Mouse (Mus musculus) neural tube, embryonic 13.5 days (tissue): ENCODE results near the gene Rps7. TPM values are rescaled to one million over a fixed set of nuclear protein-coding genes. Genes with fewer than 3 reads are reported as not detected.

Experiments
- ATAC-seq: fragments of 200-750 bp; cut with Nextera tagmentation; 2 replicates; pipeline ENCODE4 v1.8.0; 2017; ENCODE audit warnings: low read depth, mild to moderate bottlenecking, moderate TSS enrichment, moderate library complexity
- H3K27ac ChIP-seq: fragments of 300-500 bp; sonication (generic); replicated peaks from 2 replicates; pipeline ENCODE4 v1.5.1; 2015; ENCODE audit warnings: moderate library complexity, mild to moderate bottlenecking, inconsistent platforms
- H3K27me3 ChIP-seq: fragments of 300-500 bp; sonication (generic); 2 replicates; pipeline ENCODE4 v1.6.1; 2015; ENCODE audit warnings: mild to moderate bottlenecking, inconsistent platforms
- H3K36me3 ChIP-seq: fragments of 300-500 bp; sonication (generic); 2 replicates; pipeline ENCODE4 v1.6.1; 2015; ENCODE audit warnings: mild to moderate bottlenecking, inconsistent platforms
- H3K4me1 ChIP-seq: fragments of 300-500 bp; sonication (generic); replicated peaks from 2 replicates; pipeline ENCODE4 v1.6.1; 2015; ENCODE audit warnings: inconsistent platforms
- H3K4me2 ChIP-seq: fragments of 300-500 bp; sonication (generic); 2 replicates; pipeline ENCODE4 v1.6.1; 2015; ENCODE audit warnings: inconsistent platforms, mild to moderate bottlenecking, moderate library complexity
- H3K4me3 ChIP-seq: fragments of 300-500 bp; sonication (generic); 2 replicates; pipeline ENCODE4 v1.5.1; 2015; ENCODE audit warnings: mild to moderate bottlenecking, inconsistent platforms
- H3K9ac ChIP-seq: fragments of 300-500 bp; sonication (generic); 2 replicates; pipeline ENCODE4 v1.6.1; 2015; ENCODE audit warnings: moderate library complexity, mild to moderate bottlenecking, inconsistent platforms
- H3K9me3 ChIP-seq: fragments of 300-500 bp; sonication (generic); 2 replicates; pipeline ENCODE4 v1.6.1; 2016; ENCODE audit warnings: inconsistent platforms
- WGBS: fragments of 180-500 bp; shearing (Covaris S2); methylation state at CpG from one replicate; pipeline ENCODE4 v1.1.7; 2015; 5-methylcytosine and 5-hydroxymethylcytosine counted together
- polyA plus RNA-seq: library from polyadenylated mRNA; unstranded; fragments of >200 nt; fragmentation: Nextera tagmentation; extraction: Ambion mirVana; gene quantifications from 2 replicates; pipeline ENCODE4 v1.2.1, GENCODE M21; 2015

Gene Rps7
- polyA plus RNA-seq, 1 experiment from 2014 or later, result 517 TPM

- H3K27ac ChIP-seq, result peak overlapping the region; percentile 87
- H3K27me3 ChIP-seq, result no peaks in the 10 kb centered on the region
- H3K36me3 ChIP-seq, result no peaks in the 10 kb centered on the region
- peak; percentile 76 for ATAC-seq
- WGBS, result 38% methylated on average over 17 of the region's 17 CpGs
- H3K4me2 ChIP-seq, result peak overlapping the region; percentile 35
- peak overlapping the region; percentile 1; the same call in 1 of the 2 replicates for H3K4me3 ChIP-seq
- H3K9me3 ChIP-seq, result no peaks in the 10 kb centered on the region
- peaks cover 20% of the 10 kb centered on the region for H3K4me1 ChIP-seq
- H3K9ac ChIP-seq, result peak overlapping the region; percentile 41
These were observed 28.0 kb downstream of the Rps7 start for GRCm38 (mm10) chr12:28607546-28608305.

- ATAC-seq, result no peak
- Histone ChIP-seq H3K27me3 (no peaks in the 10 kb centered on the region), H3K4me1 (peaks cover 30% of the 10 kb centered on the region), H3K9ac (no peak overlapping the region), H3K4me2 (no peak overlapping the region), H3K4me3 (no peak overlapping the region), H3K27ac (no peak overlapping the region), H3K36me3 (no peaks in the 10 kb centered on the region), H3K9me3 (no peaks in the 10 kb centered on the region)
- WGBS, result 53% methylated on average over 1 of the region's 1 CpGs
These were observed 32.3 kb downstream of the Rps7 start for GRCm38 (mm10) chr12:28603494-28603893.

GRCm38 (mm10) chr12:28602259-28602658 lies 33.5 kb downstream of the Rps7 start:
- Histone ChIP-seq H3K4me2 (no peak overlapping the region), H3K27me3 (no peaks in the 10 kb centered on the region), H3K36me3 (no peaks in the 10 kb centered on the region), H3K27ac (no peak overlapping the region), H3K4me3 (no peak overlapping the region), H3K9ac (no peak overlapping the region), H3K9me3 (no peaks in the 10 kb centered on the region), H3K4me1 (peaks cover 28% of the 10 kb centered on the region)
- ATAC-seq, result no peak
- WGBS, result 18% methylated on average over 4 of the region's 4 CpGs

DNA sequence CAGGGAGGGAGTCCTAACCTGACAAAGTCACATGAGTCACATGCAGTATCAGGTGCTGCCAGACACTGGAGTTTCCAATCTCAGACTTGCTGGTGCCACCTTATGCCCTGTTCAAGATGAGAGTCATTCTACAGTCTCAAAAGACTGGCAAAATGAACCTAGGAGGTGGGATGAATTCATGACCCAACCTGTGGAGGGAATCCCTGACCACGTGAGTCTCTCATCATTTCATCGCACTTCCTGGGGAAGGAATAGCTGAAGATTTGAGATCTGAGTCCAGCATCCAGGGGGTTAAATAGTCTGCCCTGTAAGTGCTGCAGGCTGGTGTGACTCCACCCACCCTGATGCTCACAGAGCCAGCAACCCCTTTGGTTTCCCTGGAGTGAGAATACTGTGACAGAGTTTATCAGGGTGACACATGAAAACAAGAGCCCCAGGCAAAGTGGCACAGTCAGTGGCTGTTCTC lies 37.2 kb downstream of the Rps7 start:
- no peaks in the 10 kb centered on the region for H3K9me3 ChIP-seq
- no peaks in the 10 kb centered on the region for H3K36me3 ChIP-seq
- H3K27me3 ChIP-seq, result no peaks in the 10 kb centered on the region
- no peak overlapping the region for H3K4me3 ChIP-seq
- ATAC-seq, result peak; percentile 48; the same call in 1 of the 2 replicates
- H3K4me2 ChIP-seq, result no peak overlapping the region
- no peak overlapping the region for H3K27ac ChIP-seq
- peaks cover 23% of the 10 kb centered on the region for H3K4me1 ChIP-seq
- H3K9ac ChIP-seq, result no peak overlapping the region
- WGBS, result 54% methylated on average over 2 of the region's 2 CpGs

DNA sequence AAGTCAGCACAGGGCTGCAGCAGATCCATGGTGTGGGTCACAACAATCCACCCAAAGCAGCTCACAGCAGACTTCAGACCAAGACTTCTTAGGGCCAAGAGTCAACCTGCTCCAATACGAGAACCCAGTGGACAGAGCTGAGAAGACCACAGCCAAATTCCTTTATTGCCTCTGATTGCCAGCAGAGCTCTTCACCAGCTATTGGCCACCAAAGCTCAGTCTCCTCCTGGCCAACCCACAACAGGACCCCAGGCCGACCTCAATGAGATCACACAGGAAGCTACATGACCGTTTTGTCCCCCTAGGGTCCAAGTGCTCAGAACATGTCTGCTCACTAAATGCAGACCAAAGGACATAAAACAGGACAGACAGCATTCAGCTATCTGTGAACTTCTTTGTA lies 37.6 kb downstream of the Rps7 start:
- Histone ChIP-seq H3K27me3 (no peaks in the 10 kb centered on the region), H3K9ac (no peak overlapping the region), H3K36me3 (no peaks in the 10 kb centered on the region), H3K4me3 (no peak overlapping the region), H3K9me3 (no peaks in the 10 kb centered on the region), H3K4me1 (peaks cover 23% of the 10 kb centered on the region), H3K27ac (no peak overlapping the region), H3K4me2 (no peak overlapping the region)
- no peak for ATAC-seq
- 59% methylated on average over 3 of the region's 3 CpGs for WGBS

- H3K9ac ChIP-seq, result no peak overlapping the region
- ATAC-seq, result no peak
- no peak overlapping the region for H3K4me3 ChIP-seq
- peaks cover 27% of the 10 kb centered on the region for H3K4me1 ChIP-seq
- no peaks in the 10 kb centered on the region for H3K27me3 ChIP-seq
- no peaks in the 10 kb centered on the region for H3K9me3 ChIP-seq
- H3K36me3 ChIP-seq, result no peaks in the 10 kb centered on the region
- H3K4me2 ChIP-seq, result no peak overlapping the region
- no peak overlapping the region for H3K27ac ChIP-seq
- WGBS, result 64% methylated on average over 9 of the region's 9 CpGs
These were observed 38.1 kb downstream of the Rps7 start for GRCm38 (mm10) chr12:28597699-28598098.

GRCm38 (mm10) chr12:28596851-28597250 lies 38.9 kb downstream of the Rps7 start:
- no peak overlapping the region for H3K27ac ChIP-seq
- no peak overlapping the region for H3K4me3 ChIP-seq
- H3K27me3 ChIP-seq, result no peaks in the 10 kb centered on the region
- H3K36me3 ChIP-seq, result no peaks in the 10 kb centered on the region
- no peaks in the 10 kb centered on the region for H3K9me3 ChIP-seq
- H3K4me2 ChIP-seq, result no peak overlapping the region
- H3K9ac ChIP-seq, result no peak overlapping the region
- H3K4me1 ChIP-seq, result peaks cover 20% of the 10 kb centered on the region
- no peak for ATAC-seq

DNA sequence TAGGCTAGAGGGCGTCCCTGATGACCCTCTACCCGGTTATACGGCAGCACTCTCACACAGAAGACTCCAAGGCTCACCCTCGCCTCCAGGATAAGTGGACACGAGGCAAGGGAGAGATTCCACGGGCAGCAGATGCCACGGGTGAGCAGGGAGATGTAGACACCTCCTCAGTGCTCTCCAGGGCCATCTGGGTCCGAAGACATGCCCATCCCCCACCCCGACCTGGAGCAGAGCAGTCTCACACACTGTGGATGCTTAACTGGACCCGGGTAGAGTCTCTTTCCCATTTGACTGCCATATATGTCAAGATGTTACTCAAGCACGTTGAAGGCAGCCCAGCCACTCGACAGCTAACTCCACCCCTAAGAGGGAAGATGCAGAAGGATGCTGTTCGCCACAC lies 45.3 kb downstream of the Rps7 start:
- Histone ChIP-seq H3K4me1 (peaks cover 32% of the 10 kb centered on the region), H3K9ac (no peak overlapping the region), H3K9me3 (no peaks in the 10 kb centered on the region), H3K27ac (peak overlapping the region; percentile 83), H3K4me2 (no peak overlapping the region), H3K36me3 (no peaks in the 10 kb centered on the region), H3K27me3 (no peaks in the 10 kb centered on the region), H3K4me3 (no peak overlapping the region)
- no peak for ATAC-seq
- 49% methylated on average over 13 of the region's 13 CpGs for WGBS

GRCm38 (mm10) chr12:28589090-28589868 lies 46.5 kb downstream of the Rps7 start:
- peak overlapping the region; percentile 62 for H3K9ac ChIP-seq
- H3K4me1 ChIP-seq, result peaks cover 32% of the 10 kb centered on the region
- no peaks in the 10 kb centered on the region for H3K9me3 ChIP-seq
- no peaks in the 10 kb centered on the region for H3K36me3 ChIP-seq
- H3K27me3 ChIP-seq, result no peaks in the 10 kb centered on the region
- peak overlapping the region; percentile 36 for H3K4me3 ChIP-seq
- peak overlapping the region; percentile 83 for H3K27ac ChIP-seq
- peak overlapping the region; percentile 60 for H3K4me2 ChIP-seq
- peak; percentile 98 for ATAC-seq
- 9% methylated on average over 24 of the region's 24 CpGs for WGBS

- 53% methylated on average over 6 of the region's 6 CpGs for WGBS
- Histone ChIP-seq H3K4me2 (no peak overlapping the region), H3K27me3 (no peaks in the 10 kb centered on the region), H3K9me3 (no peaks in the 10 kb centered on the region), H3K4me1 (peaks cover 30% of the 10 kb centered on the region), H3K9ac (0 out of 2 replicates have a peak overlapping the region, but pooled peaks have one; percentile 6), H3K27ac (peak overlapping the region; percentile 83), H3K36me3 (no peaks in the 10 kb centered on the region), H3K4me3 (no peak overlapping the region)
- ATAC-seq, result no peak
These were observed 47.8 kb downstream of the Rps7 start for GRCm38 (mm10) chr12:28587949-28588348.

GRCm38 (mm10) chr12:28584036-28584435 lies 51.7 kb downstream of the Rps7 start:
- Histone ChIP-seq H3K4me3 (no peak overlapping the region), H3K9me3 (no peaks in the 10 kb centered on the region), H3K36me3 (no peaks in the 10 kb centered on the region), H3K9ac (no peak overlapping the region), H3K27ac (no peak overlapping the region), H3K27me3 (no peaks in the 10 kb centered on the region), H3K4me1 (peaks cover 14% of the 10 kb centered on the region), H3K4me2 (no peak overlapping the region)
- 60% methylated on average over 3 of the region's 3 CpGs for WGBS
- no peak for ATAC-seq

DNA sequence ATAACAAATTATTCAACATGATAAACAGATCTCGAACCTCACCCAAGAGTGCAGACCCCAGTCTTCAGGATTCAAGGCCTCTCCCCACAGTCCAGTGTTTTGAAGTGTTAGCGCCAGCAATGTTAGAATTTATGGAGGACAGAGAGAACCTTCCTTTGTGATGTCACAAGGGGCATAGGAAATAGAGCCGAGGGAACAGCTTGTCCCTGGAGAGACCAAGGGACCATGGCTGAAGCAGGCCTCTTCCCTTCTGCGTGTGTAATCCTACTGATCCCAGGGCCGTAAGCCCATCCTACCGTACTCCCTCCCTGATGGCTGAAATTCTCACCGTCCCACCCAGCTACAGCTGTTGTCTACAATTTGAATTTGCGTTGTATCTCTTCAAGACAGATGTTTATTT lies 53.3 kb downstream of the Rps7 start, which contains the start of gene Allc:
TSS of gene Allc (minus strand) at position 101 of the 400 bp plus-strand sequence.
- no peaks in the 10 kb centered on the region for H3K4me1 ChIP-seq
- H3K36me3 ChIP-seq, result no peaks in the 10 kb centered on the region
- H3K4me2 ChIP-seq, result no peak within 1 kb of the TSS
- no peak for ATAC-seq
- H3K27me3 ChIP-seq, result no peaks in the 10 kb centered on the region
- H3K9me3 ChIP-seq, result no peaks in the 10 kb centered on the region
- H3K27ac ChIP-seq, result no peak within 1 kb of the TSS
- 86% methylated on average over 8 of the region's 8 CpGs for WGBS
- no peak within 1 kb of the TSS for H3K9ac ChIP-seq
- no peak within 1 kb of the TSS for H3K4me3 ChIP-seq
